Mouse (Mus musculus) midbrain, embryonic 12.5 days (tissue): ENCODE measurements around the gene Cd300e. TPM values are rescaled to one million over a fixed set of nuclear protein-coding genes. Genes with fewer than 3 reads are reported as not detected.

Experiments
- ATAC-seq: fragments of 200-750 bp; cut with Nextera tagmentation; 2 replicates; pipeline ENCODE4 v1.8.0; 2017; ENCODE audit warnings: low read depth, moderate TSS enrichment, moderate library complexity; ENCODE audit not compliant: low FRiP score
- H3K27ac ChIP-seq: fragments of 300-500 bp; sonication (generic); replicated peaks from 2 replicates; pipeline ENCODE4 v1.5.1; 2016; ENCODE audit warnings: mild to moderate bottlenecking
- H3K27me3 ChIP-seq: fragments of 300-500 bp; sonication (generic); 2 replicates; pipeline ENCODE4 v1.6.1; 2016; ENCODE audit warnings: mild to moderate bottlenecking
- H3K36me3 ChIP-seq: fragments of 300-500 bp; sonication (generic); 2 replicates; pipeline ENCODE4 v1.6.1; 2016
- H3K4me1 ChIP-seq: fragments of 300-500 bp; sonication (generic); 2 replicates; pipeline ENCODE4 v1.6.1; 2016
- H3K4me2 ChIP-seq: fragments of 300-500 bp; sonication (generic); replicated peaks from 2 replicates; pipeline ENCODE4 v1.6.1; 2016; ENCODE audit warnings: mild to moderate bottlenecking, moderate library complexity
- H3K4me3 ChIP-seq: fragments of 300-500 bp; sonication (generic); 2 replicates; pipeline ENCODE4 v1.5.1; 2016; ENCODE audit warnings: mild to moderate bottlenecking
- H3K9ac ChIP-seq: fragments of 300-500 bp; sonication (generic); replicated peaks from 2 replicates; pipeline ENCODE4 v1.6.1; 2016; ENCODE audit warnings: mild to moderate bottlenecking, moderate library complexity
- H3K9me3 ChIP-seq: fragments of 300-500 bp; sonication (generic); 2 replicates; pipeline ENCODE4 v1.6.1; 2016; ENCODE audit warnings: mild to moderate bottlenecking
- WGBS: fragments of 180-500 bp; shearing (Covaris S2); methylation state at CpG from one replicate; pipeline ENCODE4 v1.1.7; 2016; 5-methylcytosine and 5-hydroxymethylcytosine counted together
- polyA plus RNA-seq: library from polyadenylated mRNA; unstranded; fragments of >200 nt; fragmentation: Nextera tagmentation; extraction: Ambion mirVana; gene quantifications from 2 replicates; pipeline ENCODE4 v1.2.1, GENCODE M21; 2016

Cd300e gene
- polyA plus RNA-seq, 1 experiment from 2014 or later: not detected

DNA sequence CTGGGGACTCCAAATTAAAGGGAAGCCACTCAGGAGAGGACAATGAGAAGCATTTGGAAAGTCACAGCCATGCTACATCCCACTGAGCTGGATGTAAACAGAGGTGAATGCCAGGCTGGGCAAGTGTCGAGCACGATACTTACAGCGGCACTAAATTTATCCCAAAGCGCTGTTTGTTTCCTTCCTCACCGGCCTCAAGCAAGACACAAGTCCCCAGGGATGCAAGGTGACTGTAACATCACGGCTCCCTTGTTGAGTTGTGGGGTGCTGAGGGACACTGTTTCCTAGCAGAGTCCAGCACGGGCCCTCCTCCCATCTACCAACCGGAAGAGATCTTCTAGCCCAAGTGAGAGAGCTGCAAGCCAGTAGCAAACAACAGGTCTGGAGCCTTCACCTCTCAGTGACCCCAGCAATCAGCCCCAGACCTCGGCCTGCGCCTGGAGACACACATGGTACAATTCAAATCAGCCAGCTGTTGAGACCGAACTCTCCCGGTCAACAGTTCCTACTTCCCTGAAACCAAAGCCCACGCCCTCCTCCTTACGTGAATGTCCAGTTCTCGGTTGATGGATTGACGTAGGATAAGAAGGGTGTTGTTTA lies 37.4 kb upstream of the Cd300e start:
- WGBS: 70% methylated on average over 16 of the region's 16 CpGs
- Histone ChIP-seq H3K27ac (no peak overlapping the region), H3K9ac (no peak overlapping the region), H3K36me3 (no peaks in the 10 kb centered on the region), H3K4me3 (no peak overlapping the region), H3K9me3 (no peaks in the 10 kb centered on the region), H3K4me1 (no peaks in the 10 kb centered on the region), H3K27me3 (no peaks in the 10 kb centered on the region), H3K4me2 (no peak overlapping the region)
- ATAC-seq: no peak

DNA sequence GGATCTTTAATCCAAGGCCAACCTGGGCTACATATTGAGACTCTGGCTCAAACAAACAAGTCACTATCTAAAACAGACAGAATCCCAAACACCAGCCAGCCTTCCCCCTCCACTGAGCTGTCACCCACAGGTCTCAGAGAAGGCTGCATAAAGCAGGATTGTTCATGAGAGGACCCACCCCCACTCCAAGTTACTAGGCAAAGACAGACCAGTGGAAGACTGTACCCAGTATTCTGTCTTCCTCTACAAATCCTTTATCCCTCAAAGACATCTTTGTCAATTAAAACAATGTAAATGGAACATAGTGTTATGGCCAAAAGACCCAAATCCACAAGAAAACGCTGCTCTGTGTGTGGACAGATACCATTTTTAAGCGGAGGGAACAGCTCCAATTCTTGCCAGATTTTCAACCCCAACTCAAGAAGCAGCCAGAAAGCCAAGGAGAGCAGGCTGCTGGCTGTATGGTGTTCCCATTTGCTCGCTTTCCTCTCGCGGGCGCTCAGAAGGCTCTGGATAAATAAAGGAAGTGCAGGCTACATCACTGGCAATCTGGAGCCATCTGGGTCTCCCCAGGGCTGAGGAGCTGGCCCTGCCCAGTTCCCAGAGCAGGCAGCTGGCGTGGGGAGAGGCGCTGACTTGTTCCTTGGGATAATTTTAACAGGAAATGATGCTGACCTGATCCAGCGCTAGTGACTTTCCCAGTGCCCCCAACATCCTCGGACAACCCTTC lies 36.4 kb upstream of the Cd300e start:
- H3K9me3 ChIP-seq: no peaks in the 10 kb centered on the region
- no peaks in the 10 kb centered on the region for H3K36me3 ChIP-seq
- no peak for ATAC-seq
- no peak overlapping the region for H3K27ac ChIP-seq
- WGBS: 71% methylated on average over 10 of the region's 10 CpGs
- no peak overlapping the region for H3K4me2 ChIP-seq
- H3K4me3 ChIP-seq: no peak overlapping the region
- no peaks in the 10 kb centered on the region for H3K4me1 ChIP-seq
- H3K9ac ChIP-seq: no peak overlapping the region
- no peaks in the 10 kb centered on the region for H3K27me3 ChIP-seq

DNA sequence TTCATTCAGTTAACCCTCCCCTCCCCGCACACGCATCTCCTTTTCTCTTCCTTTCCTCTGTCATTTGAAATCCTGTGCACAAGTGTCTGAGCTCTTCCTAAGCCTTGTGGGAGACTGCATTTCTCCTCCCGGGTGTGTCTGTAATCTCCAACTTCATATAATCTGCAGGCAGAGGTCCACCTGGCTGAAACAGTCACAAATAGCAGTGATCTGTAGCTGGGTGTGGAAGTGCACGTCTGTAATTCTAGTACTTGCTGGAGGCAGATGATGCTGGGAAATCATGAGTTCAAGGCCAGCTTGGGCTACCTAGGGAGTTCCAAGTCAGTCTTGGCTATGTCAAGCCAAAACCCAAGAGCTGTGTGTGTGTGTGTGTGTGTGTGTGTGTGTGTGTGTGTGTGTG lies 30.2 kb upstream of the Cd300e start:
- H3K4me2 ChIP-seq: peak overlapping the region; percentile 60
- no peak for ATAC-seq
- H3K27me3 ChIP-seq: peaks cover 33% of the 10 kb centered on the region
- H3K9me3 ChIP-seq: no peaks in the 10 kb centered on the region
- no peak overlapping the region for H3K9ac ChIP-seq
- H3K4me1 ChIP-seq: peaks cover 12% of the 10 kb centered on the region
- 18% methylated on average over 4 of the region's 4 CpGs for WGBS
- no peaks in the 10 kb centered on the region for H3K36me3 ChIP-seq
- peak overlapping the region; percentile 32 for H3K4me3 ChIP-seq
- H3K27ac ChIP-seq: no peak overlapping the region

DNA sequence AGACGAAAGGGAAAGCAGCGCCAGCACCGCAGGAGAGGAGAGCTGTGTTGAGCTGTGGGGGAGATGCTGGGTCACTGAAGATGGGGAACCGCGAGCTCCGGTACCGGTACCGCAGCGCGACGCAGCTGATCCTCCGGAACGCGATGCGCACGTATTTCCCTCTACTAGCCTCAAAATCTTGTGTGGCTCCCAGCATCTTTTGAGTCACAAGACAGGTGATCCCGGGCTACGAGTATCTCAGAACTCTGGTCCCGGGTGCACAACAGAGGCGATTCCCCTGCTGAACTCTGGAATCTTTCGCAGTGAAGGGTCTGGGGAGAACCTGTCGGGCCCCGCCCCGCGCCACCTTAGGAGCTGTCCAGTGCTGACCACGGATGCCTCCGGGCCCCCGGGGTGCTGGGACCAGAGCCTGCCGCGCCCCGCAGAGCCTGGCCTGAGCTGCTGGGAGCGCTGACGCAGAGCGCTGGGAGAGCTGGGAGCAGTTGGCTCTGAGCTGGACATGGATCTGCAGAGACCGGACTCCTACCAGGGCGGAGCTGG lies 29.5 kb upstream of the Cd300e start, which contains the start of gene Rab37:
TSS of gene Rab37 (plus strand) at position 70 of the 540 bp plus-strand sequence.
- Histone ChIP-seq H3K27ac (no peak within 1 kb of the TSS), H3K4me1 (peaks cover 12% of the 10 kb centered on the region), H3K4me3 (peak within 1 kb of the TSS; percentile 32), H3K9ac (0 out of 2 replicates have a peak within 1 kb of the TSS, but pooled peaks have one; percentile 6), H3K4me2 (peak within 1 kb of the TSS; percentile 60), H3K36me3 (no peaks in the 10 kb centered on the region), H3K27me3 (peaks cover 33% of the 10 kb centered on the region), H3K9me3 (no peaks in the 10 kb centered on the region)
- ATAC-seq: no peak
- 2% methylated on average over 36 of the region's 36 CpGs for WGBS

DNA sequence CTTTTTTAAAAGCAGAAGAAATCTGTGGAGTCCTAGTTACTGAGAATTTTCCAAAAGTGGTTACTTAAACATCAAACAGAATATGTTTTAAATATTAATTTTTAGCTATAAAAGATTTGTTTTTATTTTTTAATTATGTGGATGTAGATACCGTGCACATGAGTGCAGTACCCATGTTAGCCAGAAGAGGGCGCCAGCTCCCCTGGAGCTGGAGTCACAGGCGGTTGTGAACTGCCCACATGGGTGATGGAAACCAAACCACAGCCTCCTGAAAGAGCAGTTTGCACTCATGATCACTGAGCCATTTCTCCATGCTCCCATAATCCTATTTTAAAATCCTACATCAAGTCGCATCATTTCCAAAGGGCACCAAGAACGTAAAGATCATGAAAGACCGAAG lies 27.9 kb upstream of the Cd300e start:
- Histone ChIP-seq H3K27ac (no peak overlapping the region), H3K9ac (no peak overlapping the region), H3K4me2 (no peak overlapping the region), H3K27me3 (peaks cover 47% of the 10 kb centered on the region), H3K4me3 (no peak overlapping the region), H3K4me1 (peaks cover 17% of the 10 kb centered on the region), H3K9me3 (no peaks in the 10 kb centered on the region), H3K36me3 (no peaks in the 10 kb centered on the region)
- WGBS: 65% methylated on average over 6 of the region's 6 CpGs
- no peak for ATAC-seq

DNA sequence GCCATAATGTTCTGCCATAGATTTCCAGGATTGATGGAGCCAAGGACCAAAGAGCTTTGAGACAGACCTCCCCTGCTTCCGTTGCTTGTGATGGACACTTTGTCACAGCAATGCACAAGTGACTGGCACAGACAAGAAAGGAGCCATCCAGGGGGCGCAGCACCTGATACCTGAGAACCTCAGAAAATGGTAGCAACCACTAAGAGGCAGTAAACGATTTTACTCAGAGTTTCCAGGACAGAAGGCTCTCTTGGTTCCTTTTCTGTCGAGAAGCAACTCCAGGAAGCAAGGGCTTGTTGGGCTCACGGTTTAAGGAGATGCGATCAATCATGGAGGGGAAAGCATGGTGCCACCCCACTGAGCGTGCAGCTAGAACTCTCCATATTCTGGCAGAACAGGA lies 24.2 kb upstream of the Cd300e start:
- H3K4me1 ChIP-seq: peaks cover 24% of the 10 kb centered on the region
- H3K36me3 ChIP-seq: no peaks in the 10 kb centered on the region
- no peak for ATAC-seq

DNA sequence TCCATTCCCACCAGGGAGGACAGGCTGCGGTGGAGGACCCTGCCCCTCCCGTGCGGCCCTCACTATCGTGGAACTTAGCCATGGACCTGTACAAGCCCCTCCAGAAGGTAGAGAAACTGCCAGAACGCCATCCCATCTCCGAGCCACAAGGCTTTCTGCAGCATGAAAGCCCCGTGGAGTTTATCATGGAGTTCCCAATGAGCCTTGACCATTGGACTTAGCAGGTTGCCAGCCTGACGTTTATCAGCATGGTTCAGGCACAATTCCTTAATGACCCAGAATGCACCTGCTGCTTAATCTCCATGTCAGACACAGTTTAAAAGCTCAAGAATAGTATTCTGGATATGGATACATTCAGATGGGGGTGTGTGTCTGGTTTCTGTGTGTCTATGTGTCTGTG lies 23.1 kb upstream of the Cd300e start:
- H3K27ac ChIP-seq: no peak overlapping the region
- no peaks in the 10 kb centered on the region for H3K36me3 ChIP-seq
- ATAC-seq: 0 out of 2 replicates have a peak, but pooled peaks have one; percentile 9
- H3K4me2 ChIP-seq: no peak overlapping the region
- peaks cover 42% of the 10 kb centered on the region for H3K27me3 ChIP-seq
- peaks cover 23% of the 10 kb centered on the region for H3K4me1 ChIP-seq
- no peak overlapping the region for H3K9ac ChIP-seq
- H3K9me3 ChIP-seq: no peaks in the 10 kb centered on the region
- 49% methylated on average over 8 of the region's 8 CpGs for WGBS
- no peak overlapping the region for H3K4me3 ChIP-seq

More for the DNA sequence above, 24.2 kb upstream of the Cd300e start:
- H3K9me3 ChIP-seq: no peaks in the 10 kb centered on the region
- H3K27me3 ChIP-seq: peaks cover 53% of the 10 kb centered on the region
- no peak overlapping the region for H3K4me2 ChIP-seq
- no peak overlapping the region for H3K4me3 ChIP-seq
- WGBS: 70% methylated on average over 7 of the region's 7 CpGs
- H3K9ac ChIP-seq: no peak overlapping the region
- no peak overlapping the region for H3K27ac ChIP-seq

DNA sequence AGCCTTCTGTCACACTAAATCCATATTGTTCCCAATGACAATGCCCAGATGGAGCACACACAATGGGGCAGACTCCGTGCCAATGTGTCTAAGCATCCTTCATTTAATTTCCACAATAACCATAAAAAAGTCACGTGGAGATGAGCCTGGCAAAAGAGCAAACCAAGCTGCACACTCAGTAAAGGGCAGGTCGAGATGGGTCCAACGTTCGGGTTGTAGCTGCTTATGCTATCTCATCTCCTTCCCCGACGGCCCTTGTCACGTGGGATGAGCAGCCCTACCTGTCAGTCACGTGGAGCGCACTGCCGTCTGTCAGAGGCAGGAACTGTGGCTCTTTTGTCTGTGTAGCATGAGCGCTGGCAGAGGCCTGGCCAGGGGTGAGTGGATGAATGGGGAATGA lies 22.6 kb upstream of the Cd300e start:
- WGBS: 20% methylated on average over 12 of the region's 12 CpGs
- Histone ChIP-seq H3K4me3 (no peak overlapping the region), H3K27me3 (peaks cover 40% of the 10 kb centered on the region), H3K36me3 (no peaks in the 10 kb centered on the region), H3K4me1 (peaks cover 23% of the 10 kb centered on the region), H3K27ac (no peak overlapping the region), H3K9ac (no peak overlapping the region), H3K9me3 (no peaks in the 10 kb centered on the region), H3K4me2 (no peak overlapping the region)
- ATAC-seq: peak; percentile 12; the same call in 1 of the 2 replicates

DNA sequence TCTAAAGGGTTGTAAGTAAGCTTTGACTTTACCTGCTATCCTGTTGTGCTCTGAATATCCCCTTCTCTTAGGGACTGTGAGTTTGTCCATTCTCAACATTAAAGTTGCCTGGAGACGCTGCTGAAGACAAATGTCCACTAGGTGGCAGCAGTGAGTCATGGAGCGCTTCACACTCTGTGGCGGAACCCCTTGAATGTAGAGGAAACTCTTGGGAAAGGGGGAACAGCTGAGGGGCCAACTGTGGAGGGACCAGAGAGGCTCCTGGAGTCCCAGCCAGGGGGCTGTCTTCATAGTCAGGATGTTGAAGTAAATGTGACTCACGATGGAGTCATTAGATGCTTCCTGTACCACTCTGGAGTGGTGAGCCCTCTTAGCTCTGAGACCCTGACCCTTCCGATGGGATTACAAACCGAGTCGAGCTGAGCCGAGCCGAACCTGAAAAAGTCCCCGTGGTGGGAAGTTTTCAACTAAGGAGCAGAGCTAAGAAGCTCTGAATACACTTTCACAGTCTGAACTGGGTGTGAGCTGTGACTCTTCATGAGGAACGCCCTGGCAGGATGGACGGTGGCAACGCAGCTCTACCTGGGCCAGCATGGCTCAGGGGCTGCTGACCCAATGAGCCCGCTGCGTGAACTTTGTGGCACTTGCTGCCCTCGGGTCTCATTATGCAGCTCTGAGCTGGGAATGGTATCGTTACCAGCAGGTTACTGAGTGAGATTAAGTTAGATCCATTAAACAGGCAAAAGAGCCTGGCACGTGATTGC lies 21.6 kb upstream of the Cd300e start:
- peaks cover 36% of the 10 kb centered on the region for H3K27me3 ChIP-seq
- no peak for ATAC-seq
- no peak overlapping the region for H3K4me3 ChIP-seq
- WGBS: 40% methylated on average over 18 of the region's 18 CpGs
- peaks cover 23% of the 10 kb centered on the region for H3K4me1 ChIP-seq
- H3K9ac ChIP-seq: no peak overlapping the region
- H3K9me3 ChIP-seq: no peaks in the 10 kb centered on the region
- H3K4me2 ChIP-seq: peak overlapping the region; percentile 9; the same call in 1 of the 2 replicates
- H3K27ac ChIP-seq: no peak overlapping the region
- H3K36me3 ChIP-seq: no peaks in the 10 kb centered on the region

DNA sequence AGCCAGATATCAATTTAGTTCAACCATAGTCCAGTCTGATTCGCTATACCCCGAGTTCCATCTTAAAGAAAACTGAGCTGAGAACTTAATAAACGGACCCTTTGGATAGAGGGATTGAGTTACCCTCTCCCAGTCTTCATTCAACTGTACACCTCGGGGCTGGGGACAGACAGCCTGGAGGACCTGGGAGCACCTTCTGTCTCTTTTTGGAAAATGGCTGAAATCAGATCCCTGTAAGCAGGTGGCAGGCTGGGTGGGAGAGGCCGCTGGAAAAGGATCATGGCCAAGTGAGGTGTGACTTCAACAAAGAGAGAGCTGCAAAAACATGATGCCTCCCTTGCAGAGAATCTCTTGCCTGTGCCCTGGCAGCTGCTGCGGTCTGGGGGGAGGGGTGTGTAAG lies 20.2 kb upstream of the Cd300e start:
- Histone ChIP-seq H3K4me3 (no peak overlapping the region), H3K36me3 (no peaks in the 10 kb centered on the region), H3K9me3 (no peaks in the 10 kb centered on the region), H3K4me1 (peaks cover 19% of the 10 kb centered on the region), H3K9ac (no peak overlapping the region), H3K4me2 (no peak overlapping the region), H3K27ac (no peak overlapping the region), H3K27me3 (peaks cover 36% of the 10 kb centered on the region)
- WGBS: 74% methylated on average over 6 of the region's 6 CpGs
- no peak for ATAC-seq

DNA sequence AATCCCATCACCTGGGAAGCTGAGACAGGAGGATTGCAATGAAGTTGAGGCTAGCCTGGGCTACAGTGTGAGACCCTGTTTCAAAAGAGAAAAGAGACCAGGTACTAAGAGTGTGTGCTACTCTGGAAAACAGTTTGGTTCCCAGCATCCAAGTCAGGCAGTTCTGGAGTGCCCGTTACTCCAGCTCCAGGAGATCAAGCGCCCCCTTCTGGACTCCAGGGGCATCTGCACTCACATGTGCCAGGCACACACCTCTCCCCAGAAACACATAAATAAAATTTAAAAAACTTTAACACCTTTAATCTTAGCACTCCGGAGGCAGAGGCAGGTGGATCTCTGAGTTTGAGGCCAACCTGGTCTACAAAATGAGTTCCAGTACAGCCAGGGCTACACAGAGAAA lies 19.4 kb upstream of the Cd300e start:
- H3K9me3 ChIP-seq: no peaks in the 10 kb centered on the region
- H3K4me3 ChIP-seq: no peak overlapping the region
- ATAC-seq: no peak
- no peak overlapping the region for H3K27ac ChIP-seq
- peaks cover 19% of the 10 kb centered on the region for H3K4me1 ChIP-seq
- 65% methylated on average over 3 of the region's 3 CpGs for WGBS
- no peak overlapping the region for H3K4me2 ChIP-seq
- no peak overlapping the region for H3K9ac ChIP-seq
- H3K36me3 ChIP-seq: no peaks in the 10 kb centered on the region
- peaks cover 36% of the 10 kb centered on the region for H3K27me3 ChIP-seq

DNA sequence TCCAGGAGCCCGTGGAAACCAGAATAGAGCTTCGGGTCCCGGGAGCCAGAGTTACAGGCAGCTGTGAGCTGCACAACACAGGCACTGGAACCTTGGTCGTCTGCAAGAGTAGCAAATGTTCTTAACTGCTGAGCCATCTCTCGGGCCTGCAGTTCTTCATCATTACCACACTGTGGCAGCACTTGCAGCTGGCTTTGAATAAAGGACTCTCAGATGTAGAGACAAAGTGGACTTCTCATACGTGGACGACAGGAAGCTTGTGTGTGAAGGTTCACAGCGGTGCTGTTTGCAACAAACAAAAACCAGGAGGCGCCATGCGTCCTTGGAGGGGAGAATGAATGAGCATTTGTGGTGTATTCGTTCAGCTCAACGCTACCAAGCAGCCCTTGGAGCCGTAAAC lies 18.9 kb upstream of the Cd300e start:
- Histone ChIP-seq H3K36me3 (no peaks in the 10 kb centered on the region), H3K9ac (no peak overlapping the region), H3K27ac (no peak overlapping the region), H3K4me3 (no peak overlapping the region), H3K9me3 (no peaks in the 10 kb centered on the region), H3K4me1 (peaks cover 19% of the 10 kb centered on the region), H3K27me3 (peaks cover 31% of the 10 kb centered on the region), H3K4me2 (no peak overlapping the region)
- WGBS: 37% methylated on average over 13 of the region's 13 CpGs
- no peak for ATAC-seq
